Mouse (Mus musculus): ENCODE data around the gene Pcgf5. TPM values are rescaled to one million over a fixed set of nuclear protein-coding genes. Genes with fewer than 3 reads are reported as not detected.

Pcgf5 gene
- polyA plus RNA-seq, 1 experiment from 2014 or later, result 23.2 TPM

DNA sequence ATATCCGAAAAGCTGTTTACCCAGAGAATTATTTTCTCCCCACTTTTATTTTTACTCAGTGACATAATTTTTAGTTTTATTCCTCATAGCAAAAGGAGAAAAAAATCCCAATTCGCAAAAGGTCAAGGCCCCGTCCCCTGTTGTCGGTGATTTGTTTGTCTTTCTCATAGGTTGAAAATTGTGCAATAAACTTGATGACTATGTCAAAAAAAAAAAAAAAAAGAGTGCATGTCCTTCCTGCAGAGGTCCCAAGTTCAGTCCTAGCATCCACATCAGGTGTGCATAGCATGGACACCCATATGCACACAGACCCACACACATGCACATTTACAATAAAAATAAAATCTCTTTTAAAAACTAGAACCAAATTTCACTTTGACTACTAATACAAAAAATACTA, 105.3 kb downstream of the Pcgf5 start:
- H3K36me3 ChIP-seq (ENCODE audit: insufficient read depth, low read length), result peaks cover 4% of the 10 kb centered on the region; the same call in 1 of the 2 replicates
- DNase-seq (ENCODE audit: low spot score) (no peak), ATAC-seq (no peak)
- no peaks in the 10 kb centered on the region for H3K27me3 ChIP-seq (replicated peaks; ENCODE audit: insufficient read depth, low read length)
- H3K4me2 ChIP-seq (replicated peaks; ENCODE audit: low read depth, low read length), result no peak overlapping the region
- no peak overlapping the region for H3K4me3 ChIP-seq (ENCODE audit: low read depth, low read length)
- 73% methylated on average over 4 of the region's 4 CpGs for WGBS
- no peak overlapping the region for H3K27ac ChIP-seq (ENCODE audit: low read length)
- no peak overlapping the region for H3K9ac ChIP-seq (replicated peaks; ENCODE audit: low read depth)
- no peaks in the 10 kb centered on the region for H3K4me1 ChIP-seq (ENCODE audit: insufficient read depth, low read depth, low read length)
- no peaks in the 10 kb centered on the region for H3K9me3 ChIP-seq (ENCODE audit: low read length)
- TF ChIP-seq CTCF (IDR thresholded peaks at IDR 0.05), result no peak
- TF ChIP-seq EP300 (IDR thresholded peaks at IDR 0.05), result no peak

DNA sequence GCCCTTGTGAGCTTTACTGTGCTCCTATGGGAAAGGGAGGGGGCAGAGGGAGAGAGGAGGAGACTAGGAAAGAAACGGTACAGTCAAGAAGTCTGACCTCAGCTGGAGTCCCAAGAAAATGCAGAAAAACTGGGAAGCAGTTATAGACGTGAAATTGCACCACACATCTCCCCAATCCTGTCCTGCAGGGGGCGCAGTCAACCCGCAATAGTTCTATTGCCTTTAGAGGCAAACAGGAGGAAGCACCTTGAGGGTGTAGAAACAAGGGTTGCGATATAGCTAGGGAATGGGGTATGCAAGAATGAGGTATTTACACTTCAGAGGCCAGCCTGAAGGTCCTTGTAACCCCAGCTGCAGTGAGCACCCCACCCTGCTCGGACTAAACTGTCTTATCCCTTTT, 122.0 kb downstream of the Pcgf5 start:
- Histone ChIP-seq H3K9me3 (ENCODE audit: low read length) (no peaks in the 10 kb centered on the region), H3K27me3 (replicated peaks; ENCODE audit: insufficient read depth, low read length) (no peaks in the 10 kb centered on the region), H3K36me3 (ENCODE audit: insufficient read depth, low read length) (no peaks in the 10 kb centered on the region), H3K4me2 (replicated peaks; ENCODE audit: low read depth, low read length) (no peak overlapping the region), H3K27ac (ENCODE audit: low read length) (no peak overlapping the region), H3K9ac (replicated peaks; ENCODE audit: low read depth) (no peak overlapping the region), H3K4me1 (ENCODE audit: insufficient read depth, low read depth, low read length) (no peaks in the 10 kb centered on the region), H3K4me3 (ENCODE audit: low read depth, low read length) (no peak overlapping the region)
- TF ChIP-seq EP300 (IDR thresholded peaks at IDR 0.05) (no peak), CTCF (IDR thresholded peaks at IDR 0.05) (peak; percentile 75)
- ATAC-seq (no peak), DNase-seq (ENCODE audit: low spot score) (peak; percentile 37)
- 12% methylated on average over 6 of the region's 6 CpGs for whole genome bisulfite sequencing

DNA sequence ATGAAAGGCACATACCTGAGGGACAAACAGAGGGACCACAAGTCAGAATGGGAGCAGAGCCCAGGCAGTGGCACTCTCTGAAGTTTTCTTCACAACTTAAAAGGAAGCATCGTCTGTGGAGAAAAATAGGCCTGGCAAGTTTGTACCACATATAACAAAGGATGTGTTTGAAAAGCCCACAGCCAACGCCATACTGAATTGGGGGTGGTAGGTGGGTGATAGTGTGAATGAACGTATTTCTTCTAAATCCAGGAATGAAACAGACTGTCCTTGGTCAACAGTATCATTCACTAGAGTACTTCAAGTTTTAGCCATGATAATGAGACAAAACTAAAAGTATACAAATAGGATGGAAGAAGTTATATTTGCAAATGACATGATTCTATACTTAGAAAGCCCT, 123.2 kb downstream of the Pcgf5 start:
- H3K4me1 ChIP-seq (ENCODE audit: insufficient read depth, low read depth, low read length), result no peaks in the 10 kb centered on the region
- H3K36me3 ChIP-seq (ENCODE audit: insufficient read depth, low read length), result no peaks in the 10 kb centered on the region
- H3K27ac ChIP-seq (ENCODE audit: low read length), result no peak overlapping the region
- no peak overlapping the region for H3K4me2 ChIP-seq (replicated peaks; ENCODE audit: low read depth, low read length)
- H3K4me3 ChIP-seq (ENCODE audit: low read depth, low read length), result no peak overlapping the region
- H3K9ac ChIP-seq (replicated peaks; ENCODE audit: low read depth), result no peak overlapping the region
- TF ChIP-seq EP300 (IDR thresholded peaks at IDR 0.05) (no peak), CTCF (IDR thresholded peaks at IDR 0.05) (no peak)
- H3K9me3 ChIP-seq (ENCODE audit: low read length), result no peaks in the 10 kb centered on the region
- 89% methylated on average over 3 of the region's 3 CpGs for WGBS
- no peak for DNase-seq (ENCODE audit: low spot score)
- no peak for ATAC-seq
- no peaks in the 10 kb centered on the region for H3K27me3 ChIP-seq (replicated peaks; ENCODE audit: insufficient read depth, low read length)

DNA sequence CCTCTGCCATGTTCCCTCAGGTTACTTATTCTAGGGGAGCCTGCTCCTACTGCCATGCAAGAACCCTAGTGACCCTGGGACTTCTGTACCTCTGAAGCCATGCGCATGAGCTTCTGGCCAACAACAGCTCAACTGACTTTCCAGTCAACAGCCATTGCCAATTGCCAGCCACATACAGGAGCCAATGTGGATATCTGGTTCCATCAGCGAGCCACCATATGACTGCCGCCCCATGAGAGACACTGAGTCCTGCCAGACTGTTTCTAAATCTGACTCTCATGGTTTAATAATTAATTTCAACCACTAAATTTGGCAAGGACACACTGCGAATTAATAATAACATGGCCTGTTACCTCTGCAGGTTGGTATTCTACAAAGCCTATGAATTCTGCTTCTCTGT, 128.5 kb downstream of the Pcgf5 start:
- no peak overlapping the region for H3K27ac ChIP-seq (ENCODE audit: low read length)
- no peaks in the 10 kb centered on the region for H3K36me3 ChIP-seq (ENCODE audit: insufficient read depth, low read length)
- whole genome bisulfite sequencing, result 88% methylated on average over 4 of the region's 4 CpGs
- H3K4me1 ChIP-seq (ENCODE audit: insufficient read depth, low read depth, low read length), result no peaks in the 10 kb centered on the region
- no peak for ATAC-seq
- no peaks in the 10 kb centered on the region for H3K27me3 ChIP-seq (replicated peaks; ENCODE audit: insufficient read depth, low read length)
- no peaks in the 10 kb centered on the region for H3K9me3 ChIP-seq (ENCODE audit: low read length)
- H3K9ac ChIP-seq (replicated peaks; ENCODE audit: low read depth), result no peak overlapping the region
- H3K4me2 ChIP-seq (replicated peaks; ENCODE audit: low read depth, low read length), result no peak overlapping the region
- no peak for DNase-seq (ENCODE audit: low spot score)
- TF ChIP-seq CTCF (IDR thresholded peaks at IDR 0.05), result no peak
- TF ChIP-seq EP300 (IDR thresholded peaks at IDR 0.05), result no peak
- no peak overlapping the region for H3K4me3 ChIP-seq (ENCODE audit: low read depth, low read length)

DNA sequence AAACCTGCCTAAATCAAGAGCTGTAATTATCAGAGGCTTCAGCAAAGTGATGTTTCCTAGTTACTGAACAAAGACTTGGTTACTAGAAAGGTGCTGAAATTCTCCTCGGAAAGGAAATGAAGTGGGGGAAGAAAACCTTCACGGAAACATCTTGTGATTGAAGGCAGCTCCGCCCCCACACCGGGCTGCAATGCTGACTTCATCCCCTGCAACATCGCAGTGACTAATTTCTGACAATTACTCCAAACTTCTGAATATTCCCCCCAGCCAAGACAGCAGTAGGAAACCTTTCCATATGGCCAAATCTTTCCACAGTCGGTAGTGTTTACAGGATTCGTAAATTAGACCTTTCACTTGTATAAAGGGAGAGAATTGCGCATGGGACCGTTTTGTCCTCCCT, 129.0 kb downstream of the Pcgf5 start:
- Histone ChIP-seq H3K4me2 (replicated peaks; ENCODE audit: low read depth, low read length) (no peak overlapping the region), H3K9ac (replicated peaks; ENCODE audit: low read depth) (no peak overlapping the region), H3K4me3 (ENCODE audit: low read depth, low read length) (no peak overlapping the region), H3K4me1 (ENCODE audit: insufficient read depth, low read depth, low read length) (no peaks in the 10 kb centered on the region), H3K36me3 (ENCODE audit: insufficient read depth, low read length) (no peaks in the 10 kb centered on the region), H3K9me3 (ENCODE audit: low read length) (no peaks in the 10 kb centered on the region), H3K27ac (ENCODE audit: low read length) (no peak overlapping the region), H3K27me3 (replicated peaks; ENCODE audit: insufficient read depth, low read length) (no peaks in the 10 kb centered on the region)
- WGBS, result 33% methylated on average over 9 of the region's 9 CpGs
- TF ChIP-seq CTCF (IDR thresholded peaks at IDR 0.05), result no peak
- no peak for TF ChIP-seq EP300 (IDR thresholded peaks at IDR 0.05)
- ATAC-seq (no peak), DNase-seq (ENCODE audit: low spot score) (no peak)

DNA sequence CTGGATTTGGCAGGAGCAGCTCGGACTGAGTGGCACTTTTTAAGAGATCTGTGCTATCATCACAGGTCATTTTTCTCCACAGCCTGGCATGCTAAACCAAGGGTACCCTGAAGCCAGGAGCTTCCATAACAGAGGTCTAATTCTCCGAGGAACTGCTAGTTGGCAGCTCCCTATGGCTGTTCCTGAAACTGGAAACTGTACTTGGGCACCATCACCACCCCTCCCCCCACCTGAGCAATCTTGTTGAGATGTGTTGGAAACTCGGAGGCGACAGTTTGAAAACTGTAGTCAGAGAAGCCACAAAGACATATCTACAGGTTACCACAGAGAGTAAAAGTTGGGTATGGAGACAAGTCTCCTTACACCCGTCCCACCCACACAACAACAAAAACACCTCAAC, 129.6 kb downstream of the Pcgf5 start:
- Histone ChIP-seq H3K36me3 (ENCODE audit: insufficient read depth, low read length) (no peaks in the 10 kb centered on the region), H3K9me3 (ENCODE audit: low read length) (no peaks in the 10 kb centered on the region), H3K27ac (ENCODE audit: low read length) (no peak overlapping the region), H3K27me3 (replicated peaks; ENCODE audit: insufficient read depth, low read length) (no peaks in the 10 kb centered on the region), H3K4me2 (replicated peaks; ENCODE audit: low read depth, low read length) (no peak overlapping the region), H3K4me1 (ENCODE audit: insufficient read depth, low read depth, low read length) (no peaks in the 10 kb centered on the region), H3K4me3 (ENCODE audit: low read depth, low read length) (no peak overlapping the region), H3K9ac (replicated peaks; ENCODE audit: low read depth) (no peak overlapping the region)
- no peak for TF ChIP-seq CTCF (IDR thresholded peaks at IDR 0.05)
- no peak for TF ChIP-seq EP300 (IDR thresholded peaks at IDR 0.05)
- 52% methylated on average over 5 of the region's 5 CpGs for WGBS
- ATAC-seq (no peak), DNase-seq (ENCODE audit: low spot score) (no peak)

DNA sequence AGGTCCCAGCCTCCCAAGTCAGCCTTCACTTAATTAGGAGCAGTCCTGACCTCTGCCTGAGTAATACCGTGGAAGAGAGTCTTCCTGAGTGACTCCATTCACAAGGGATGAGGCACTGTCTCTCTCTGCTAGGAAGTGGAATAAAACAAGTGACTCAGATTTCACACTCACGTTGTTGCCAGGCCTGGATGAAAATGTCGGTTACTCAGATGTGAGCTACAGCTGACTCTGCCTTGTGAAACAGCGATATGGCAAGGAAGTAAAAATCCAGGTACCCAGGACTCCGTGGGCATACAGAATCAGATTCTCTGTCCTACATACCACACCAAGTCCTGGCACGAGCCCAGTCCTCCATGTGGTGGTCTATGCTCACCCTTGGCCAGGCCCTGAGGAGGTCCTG, 142.8 kb downstream of the Pcgf5 start:
- ATAC-seq, result no peak
- Histone ChIP-seq H3K4me1 (ENCODE audit: insufficient read depth, low read depth, low read length) (no peaks in the 10 kb centered on the region), H3K27ac (ENCODE audit: low read length) (no peak overlapping the region), H3K4me2 (replicated peaks; ENCODE audit: low read depth, low read length) (no peak overlapping the region), H3K9ac (replicated peaks; ENCODE audit: low read depth) (no peak overlapping the region), H3K9me3 (ENCODE audit: low read length) (no peaks in the 10 kb centered on the region), H3K27me3 (replicated peaks; ENCODE audit: insufficient read depth, low read length) (no peaks in the 10 kb centered on the region), H3K36me3 (ENCODE audit: insufficient read depth, low read length) (no peaks in the 10 kb centered on the region), H3K4me3 (ENCODE audit: low read depth, low read length) (no peak overlapping the region)
- DNase-seq (ENCODE audit: low spot score), result no peak
- WGBS, result 74% methylated on average over 6 of the region's 6 CpGs
- TF ChIP-seq EP300 (IDR thresholded peaks at IDR 0.05) (no peak), CTCF (IDR thresholded peaks at IDR 0.05) (no peak)
